Mouse (Mus musculus): Measurements from ENCODE around the gene Tmcc2.
"Not testable (repeated sequence)": the region's sequence is repeated elsewhere in the genome, so short reads cannot be mapped to it uniquely, and the experiment has no call there.

The Tmcc2 gene

GRCm38 (mm10) chr1:132367692-132368506 lies 23.2 kb downstream of the Tmcc2 start:
- DNase-seq (ENCODE audit: low spot score), result peak; percentile 94

DNA sequence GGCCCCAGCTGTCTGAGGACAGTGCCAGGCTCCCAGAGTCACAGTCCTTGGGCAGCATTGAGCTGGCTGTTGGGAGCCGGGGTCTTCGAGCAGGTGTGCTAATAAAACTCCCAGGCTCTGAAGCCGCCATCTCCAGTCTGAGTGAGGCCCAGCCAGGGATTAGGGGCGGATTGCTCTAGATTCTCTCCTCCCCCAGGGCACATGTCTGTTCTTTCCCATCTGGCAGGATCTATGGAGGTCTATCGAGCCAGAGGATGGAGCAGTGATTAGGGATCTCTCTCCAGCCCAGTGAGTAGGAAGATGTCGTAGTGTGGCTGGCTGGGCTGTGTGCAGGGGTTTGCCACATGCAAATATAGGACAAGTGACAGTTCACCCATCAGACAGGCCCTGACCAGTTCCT lies 24.1 kb downstream of the Tmcc2 start:
- no peak for DNase-seq (ENCODE audit: low spot score)

- DNase-seq (ENCODE audit: low spot score), result no peak
Observed at GRCm38 (mm10) chr1:132366235-132366634, 24.8 kb downstream of the Tmcc2 start.

DNA sequence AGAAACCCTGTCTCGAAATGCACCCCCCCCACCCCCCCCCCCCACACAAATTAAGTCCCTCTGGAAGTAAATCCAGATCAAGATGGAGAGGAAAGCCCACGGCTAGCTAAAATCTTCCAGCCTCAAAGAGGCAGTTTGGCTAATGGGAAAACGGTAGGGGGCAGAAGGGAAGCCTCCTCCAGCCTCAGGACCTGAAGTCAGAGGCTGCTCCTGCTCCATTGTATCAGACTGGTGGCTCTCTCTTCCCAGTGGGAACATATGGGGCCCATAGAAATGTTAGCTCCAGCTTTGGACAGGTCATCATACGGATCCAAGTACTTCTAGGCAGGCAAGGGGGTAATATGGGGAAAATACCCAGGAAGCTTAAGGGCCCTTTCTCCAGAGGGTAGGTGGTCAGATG lies 25.4 kb downstream of the Tmcc2 start:
- no peak for DNase-seq (ENCODE audit: low spot score)

GRCm38 (mm10) chr1:132364896-132365557 lies 26.1 kb downstream of the Tmcc2 start:
- no peak for DNase-seq (ENCODE audit: low spot score)

DNA sequence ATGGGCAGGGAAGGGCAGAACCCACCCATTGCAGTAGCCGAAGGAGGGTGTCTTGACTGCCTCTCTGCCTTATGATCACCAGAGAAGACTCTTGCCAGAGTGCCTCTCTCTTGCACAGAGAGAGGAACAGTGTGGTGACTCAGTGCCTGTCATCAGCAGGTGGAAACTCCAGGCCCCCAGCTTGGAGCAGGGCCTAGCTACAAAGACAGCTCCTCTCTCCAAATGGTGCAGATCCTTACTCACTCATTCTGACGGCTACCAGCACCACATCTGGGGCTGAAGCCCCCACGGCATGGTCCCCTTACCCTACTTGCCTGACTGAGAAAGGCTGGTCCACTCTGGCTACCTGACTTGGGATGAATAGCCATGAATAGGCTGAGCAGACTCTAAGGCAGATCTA lies 26.7 kb downstream of the Tmcc2 start:
- no peak for DNase-seq (ENCODE audit: low spot score)

GRCm38 (mm10) chr1:132361959-132362358 lies 29.1 kb downstream of the Tmcc2 start:
- no peak for DNase-seq (ENCODE audit: low spot score)

- no peak for DNase-seq (ENCODE audit: low spot score)
Observed at GRCm38 (mm10) chr1:132356841-132357240, 34.2 kb downstream of the Tmcc2 start.

GRCm38 (mm10) chr1:132355841-132356242 lies 35.2 kb downstream of the Tmcc2 start:
- peak; percentile 93 for DNase-seq (ENCODE audit: low spot score)

GRCm38 (mm10) chr1:132355162-132355601 lies 35.9 kb downstream of the Tmcc2 start:
- no peak for DNase-seq (ENCODE audit: low spot score)

DNA sequence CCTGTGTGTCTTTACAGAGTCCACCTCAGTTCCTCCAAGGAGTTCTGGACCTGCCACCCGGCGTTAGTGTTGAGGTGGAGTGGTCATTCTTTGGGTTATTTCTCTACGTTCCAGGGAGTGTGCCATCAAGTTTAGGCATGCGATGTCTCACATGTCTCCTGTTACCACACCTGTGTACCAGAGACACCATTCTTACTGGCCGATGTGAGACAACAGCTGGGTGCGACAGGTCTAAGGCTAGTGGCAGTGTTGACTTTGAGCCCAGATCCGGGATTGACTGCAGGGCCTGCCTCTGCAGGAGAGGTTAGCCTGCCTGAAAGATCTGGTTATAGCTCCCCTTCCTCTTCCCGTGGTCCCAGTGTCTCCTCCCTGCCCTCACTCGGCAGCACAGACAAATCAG lies 36.8 kb downstream of the Tmcc2 start:
- no peak for DNase-seq (ENCODE audit: low spot score)

DNA sequence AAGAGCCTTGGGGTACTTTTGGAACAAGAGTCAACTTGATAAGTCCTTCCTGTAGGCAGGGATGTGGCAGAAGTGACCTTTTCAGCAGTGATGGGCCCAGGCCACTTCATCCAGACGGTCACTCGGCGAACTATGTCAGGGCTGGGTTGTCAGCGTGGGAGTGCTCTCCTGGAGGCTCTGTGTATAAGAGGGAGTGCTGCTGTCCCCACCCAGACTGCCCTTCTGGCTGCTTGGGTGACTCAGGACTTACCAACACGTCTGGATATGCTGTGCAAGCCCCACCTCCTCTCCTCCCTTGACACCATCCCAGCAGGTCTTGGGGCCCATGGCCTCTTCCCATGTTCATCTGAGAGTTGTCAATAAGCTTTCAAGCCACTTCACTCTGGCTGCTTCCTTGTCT lies 37.7 kb downstream of the Tmcc2 start:
- DNase-seq (ENCODE audit: low spot score), result no peak

- DNase-seq (ENCODE audit: low spot score), result no peak
Observed at GRCm38 (mm10) chr1:132351058-132351457, 40.0 kb downstream of the Tmcc2 start.

- DNase-seq (ENCODE audit: low spot score), result not testable (repeated sequence)
Observed at GRCm38 (mm10) chr1:132349601-132350000, 41.5 kb downstream of the Tmcc2 start.

GRCm38 (mm10) chr1:132349049-132349448 lies 42.0 kb downstream of the Tmcc2 start:
- not testable (repeated sequence) for DNase-seq (ENCODE audit: low spot score)

DNA sequence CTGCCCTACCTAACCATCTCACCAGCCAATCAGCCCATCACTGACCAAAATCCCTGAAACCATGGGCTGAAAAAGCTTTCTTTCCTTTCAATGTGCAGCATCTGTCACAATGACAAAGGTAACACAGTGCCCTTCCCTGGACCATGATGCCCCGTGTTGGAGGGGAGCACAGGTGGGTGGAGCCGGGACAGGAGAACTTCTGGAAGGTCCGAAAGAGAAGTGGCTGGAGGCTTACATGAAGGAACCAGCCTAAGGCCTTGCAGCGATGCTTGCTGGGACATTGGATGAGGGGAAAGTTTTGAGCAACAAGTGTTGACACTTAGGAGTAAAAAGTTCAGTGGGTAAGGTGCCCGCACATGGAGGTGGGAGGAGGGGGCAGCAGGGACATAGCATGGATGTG lies 42.7 kb downstream of the Tmcc2 start:
- no peak for DNase-seq (ENCODE audit: low spot score)

DNA sequence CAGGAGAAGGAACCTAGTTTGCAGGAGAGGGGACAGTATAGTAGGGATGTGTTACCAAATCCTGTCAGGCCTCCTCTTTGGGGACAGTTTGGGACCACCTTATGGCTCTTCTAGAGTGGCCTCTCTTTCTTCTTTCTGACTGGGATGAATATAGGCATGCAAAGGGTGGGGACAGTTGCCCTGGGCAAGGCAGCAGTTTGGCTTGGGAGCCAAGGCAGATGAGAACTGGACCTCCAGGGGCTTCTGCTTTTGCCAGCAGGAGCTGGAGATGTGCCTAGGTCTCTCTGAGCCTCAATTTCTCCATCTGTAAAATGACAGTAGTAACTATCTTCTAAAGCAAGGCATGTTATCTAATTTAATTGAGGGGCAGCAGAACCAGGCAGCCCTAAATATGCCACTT lies 44.1 kb downstream of the Tmcc2 start:
- DNase-seq (ENCODE audit: low spot score), result no peak

- DNase-seq (ENCODE audit: low spot score), result no peak
Observed at GRCm38 (mm10) chr1:132346134-132346851, 44.8 kb downstream of the Tmcc2 start.

DNA sequence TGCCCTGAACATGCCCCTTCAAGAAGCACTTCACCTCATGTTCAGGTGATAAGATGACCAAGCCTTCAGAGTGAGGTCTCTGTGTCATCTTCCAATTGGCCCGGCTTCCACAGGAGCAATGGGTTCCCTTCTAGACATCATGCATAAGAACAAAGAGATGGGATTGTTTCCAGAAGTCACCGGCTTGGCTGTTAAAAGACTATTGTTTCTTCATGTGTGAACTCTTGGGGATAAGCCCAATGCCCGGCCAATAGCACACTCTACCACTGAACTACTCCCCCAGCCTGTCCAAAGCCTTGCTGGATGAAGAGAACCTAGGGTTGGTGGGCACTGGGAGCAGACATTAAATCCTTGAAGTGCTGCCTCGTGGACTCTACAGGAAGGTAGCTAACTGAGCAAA lies 45.6 kb downstream of the Tmcc2 start:
- no peak for DNase-seq (ENCODE audit: low spot score)

GRCm38 (mm10) chr1:132343656-132344055 lies 47.4 kb downstream of the Tmcc2 start:
- DNase-seq (ENCODE audit: low spot score), result no peak

GRCm38 (mm10) chr1:132343191-132343590 lies 47.9 kb downstream of the Tmcc2 start:
- no peak for DNase-seq (ENCODE audit: low spot score)

DNA sequence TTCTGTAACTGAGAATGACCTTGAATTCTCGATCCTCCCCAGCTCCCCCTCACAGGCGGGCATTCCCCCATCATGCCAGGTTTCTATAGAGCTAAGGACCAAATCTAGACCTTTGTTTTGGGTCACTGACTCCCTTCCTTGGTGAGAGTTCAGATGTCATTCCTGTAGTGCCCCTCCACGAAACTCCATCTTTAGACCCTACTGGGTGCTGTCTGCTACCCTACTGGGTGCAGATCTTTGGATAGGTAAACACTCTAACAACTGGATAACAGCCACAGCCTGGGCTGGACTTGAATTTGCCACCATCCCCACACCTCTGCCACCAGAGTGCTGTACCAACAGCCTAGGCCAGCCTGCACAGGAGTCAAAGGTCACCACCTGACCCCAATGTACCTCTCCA lies 48.6 kb downstream of the Tmcc2 start:
- no peak for DNase-seq (ENCODE audit: low spot score)
